Mouse (Mus musculus) myocyte (in vitro differentiated cells): ENCODE measurements around the gene Kank1. TPM values are rescaled to one million over a fixed set of nuclear protein-coding genes. Genes with fewer than 3 reads are reported as not detected.

Experiments
- H3K27me3 ChIP-seq: one replicate; pipeline ENCODE4 v1.6.1; 2011; ENCODE audit not compliant: control insufficient read depth, insufficient read depth, insufficient read length
- H3K36me3 ChIP-seq: one replicate; pipeline ENCODE4 v1.6.1; 2011; ENCODE audit not compliant: control insufficient read depth, insufficient read depth
- H3K4me2 ChIP-seq: one replicate; pipeline ENCODE4 v1.6.1; 2011; ENCODE audit warnings: low read depth, control low read depth
- H3K4me3 ChIP-seq: one replicate; pipeline ENCODE4 v1.5.1; 2011; ENCODE audit warnings: mild to moderate bottlenecking, control low read depth, moderate library complexity
- H3K79me2 ChIP-seq: one replicate; pipeline ENCODE4 v1.6.1; 2011; ENCODE audit not compliant: control insufficient read depth, insufficient read depth
- H3ac ChIP-seq: one replicate; pipeline ENCODE4 v1.6.1; 2011; ENCODE audit not compliant: control insufficient read depth, insufficient read length
- CEBPB ChIP-seq: IDR thresholded peaks from 2 replicates; pipeline ENCODE4 v1.6.1; 2011; ENCODE audit warnings: mild to moderate bottlenecking, moderate library complexity; ENCODE audit not compliant: poor library complexity, insufficient read depth, severe bottlenecking
- E2F4 ChIP-seq: IDR thresholded peaks from one replicate; pipeline ENCODE4 v1.6.1; 2011; ENCODE audit warnings: mild to moderate bottlenecking, control low read depth, moderate library complexity; ENCODE audit not compliant: insufficient read depth
- MAX ChIP-seq: IDR thresholded peaks from one replicate; pipeline ENCODE4 v1.6.1; 2011; ENCODE audit warnings: low read depth, mild to moderate bottlenecking, control low read depth
- MYOD1 ChIP-seq, 3 experiments: IDR thresholded peaks; one replicate each; pipeline ENCODE4 v1.6.1; 2011; ENCODE audit warnings: control low read depth in 2 of 3, low read depth in 2 of 3, mild to moderate bottlenecking in 2 of 3, moderate library complexity in 1 of 3; ENCODE audit not compliant: insufficient read length in 2 of 3, control insufficient read depth in 1 of 3
- MYOG ChIP-seq, 3 experiments: IDR thresholded peaks; one replicate each; pipeline ENCODE4 v1.6.1; 2011; ENCODE audit warnings: control low read depth in 2 of 3, low read depth in 2 of 3, mild to moderate bottlenecking in 2 of 3; ENCODE audit not compliant: insufficient read length in 2 of 3, control insufficient read depth in 1 of 3, insufficient read depth in 1 of 3
- POLR2A ChIP-seq: IDR thresholded peaks from one replicate; pipeline ENCODE4 v1.6.1; 2011; ENCODE audit warnings: low read depth, mild to moderate bottlenecking, control low read depth, moderate library complexity; ENCODE audit not compliant: insufficient read length
- POLR2AphosphoS2 ChIP-seq: IDR thresholded peaks from one replicate; pipeline ENCODE4 v1.6.1; 2011; ENCODE audit warnings: low read depth, control low read depth; ENCODE audit not compliant: insufficient read length
- REST ChIP-seq: IDR thresholded peaks from one replicate; pipeline ENCODE4 v1.6.1; 2011; ENCODE audit warnings: mild to moderate bottlenecking, control low read depth, moderate library complexity; ENCODE audit not compliant: insufficient read depth, insufficient read length
- SRF ChIP-seq: IDR thresholded peaks from one replicate; pipeline ENCODE4 v1.6.1; 2011; ENCODE audit warnings: low read depth; ENCODE audit not compliant: control insufficient read depth, insufficient read length
- TCF12 ChIP-seq: IDR thresholded peaks from one replicate; pipeline ENCODE4 v1.6.1; 2011; ENCODE audit warnings: mild to moderate bottlenecking, control low read depth; ENCODE audit not compliant: poor library complexity, insufficient read depth, severe bottlenecking
- TCF3 ChIP-seq: IDR thresholded peaks from one replicate; pipeline ENCODE4 v1.6.1; 2011; ENCODE audit warnings: low read depth, control low read depth; ENCODE audit not compliant: insufficient read length
- USF1 ChIP-seq: IDR thresholded peaks from one replicate; pipeline ENCODE4 v1.6.1; 2011; ENCODE audit warnings: low read depth, mild to moderate bottlenecking, control low read depth, moderate library complexity
- polyA plus RNA-seq: library from polyadenylated mRNA; unstranded; fragments of >200 nt; fragmentation: generic; extraction: Trizol; gene quantifications from one replicate; pipeline ENCODE4 v1.2.1, GENCODE M21; 2012; ENCODE audit warnings: missing spikeins

Kank1 gene
- polyA plus RNA-seq, 1 experiment, result 4.3 TPM

DNA sequence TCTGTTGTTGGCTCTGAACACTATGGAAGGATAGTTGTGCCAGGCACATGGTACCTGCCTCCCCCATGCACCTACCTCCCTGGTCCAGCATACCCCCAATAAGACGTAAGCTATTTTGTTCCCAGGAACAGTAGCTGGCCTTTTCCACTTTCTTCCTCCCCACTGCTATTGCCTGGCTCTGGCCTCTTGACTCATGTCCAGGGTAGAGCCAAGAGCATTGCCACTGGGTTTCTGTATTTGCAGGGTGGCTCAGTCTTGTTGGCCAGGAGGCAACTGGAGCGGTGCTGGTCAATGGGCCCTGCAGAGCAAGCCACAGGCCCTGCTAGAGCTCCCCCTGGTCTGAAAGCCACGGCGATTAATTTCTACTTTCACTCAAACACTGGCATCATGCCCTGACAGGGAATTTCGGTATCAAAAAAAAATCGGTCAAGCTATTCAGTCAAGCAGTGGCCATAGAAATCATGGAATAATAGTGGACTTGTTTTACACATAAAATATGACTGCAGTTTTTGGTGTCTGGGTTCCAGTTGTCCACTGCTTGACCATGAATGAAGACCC, 160.0 kb downstream of the Kank1 start:
- no peaks in the 10 kb centered on the region for H3K79me2 ChIP-seq
- no peak overlapping the region for H3K4me2 ChIP-seq
- H3K36me3 ChIP-seq, result no peaks in the 10 kb centered on the region
- H3ac ChIP-seq, result no peak overlapping the region
- H3K4me3 ChIP-seq, result no peak overlapping the region
- H3K27me3 ChIP-seq, result no peaks in the 10 kb centered on the region
- TF ChIP-seq REST, result no peak
- TF ChIP-seq POLR2AphosphoS2, result no peak
- TF ChIP-seq SRF, result no peak
- TF ChIP-seq TCF12, result no peak

DNA sequence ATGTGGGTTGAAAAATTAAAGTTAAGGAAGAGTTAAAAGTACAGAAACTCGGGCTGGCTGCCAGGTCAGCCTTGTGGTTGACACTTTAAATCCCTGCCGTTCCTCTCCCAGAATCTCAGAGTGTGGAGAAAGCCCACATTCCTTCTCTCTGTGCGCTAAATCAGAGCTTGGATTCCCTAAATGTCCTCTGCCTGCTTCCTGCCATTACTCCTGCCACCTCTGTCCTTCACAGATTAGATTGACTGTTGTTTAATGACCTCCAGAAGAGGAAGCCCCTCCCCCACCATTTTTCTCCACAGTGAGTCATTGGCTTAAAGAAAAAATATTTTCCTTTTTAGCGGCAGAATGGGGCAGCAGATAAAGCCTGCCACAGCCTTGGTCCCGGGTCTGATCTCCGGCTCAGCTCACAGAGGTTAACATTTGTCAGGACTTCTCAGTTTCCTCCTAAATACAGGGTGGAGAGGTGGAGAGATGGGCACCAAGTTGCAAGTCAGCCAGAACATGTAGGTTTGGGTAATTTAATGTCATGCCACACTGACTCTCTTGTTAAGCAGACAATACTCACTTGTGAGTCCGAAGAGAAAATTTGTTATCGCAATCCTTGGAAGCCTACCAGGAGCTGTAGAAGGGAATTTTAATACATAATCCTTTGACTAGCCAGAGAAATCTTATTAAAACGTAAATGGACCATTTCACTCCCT, 162.9 kb downstream of the Kank1 start:
- Histone ChIP-seq H3K4me2 (peak overlapping the region; percentile 69), H3K36me3 (no peaks in the 10 kb centered on the region), H3K79me2 (no peaks in the 10 kb centered on the region), H3K4me3 (no peak overlapping the region), H3ac (no peak overlapping the region), H3K27me3 (no peaks in the 10 kb centered on the region)
- TF ChIP-seq SRF (no peak), MAX (no peak), POLR2A (no peak), TCF12 (no peak)

- Histone ChIP-seq H3K4me2 (peak overlapping the region; percentile 69), H3K4me3 (no peak overlapping the region), H3ac (no peak overlapping the region), H3K79me2 (no peaks in the 10 kb centered on the region), H3K36me3 (no peaks in the 10 kb centered on the region), H3K27me3 (no peaks in the 10 kb centered on the region)
- TF ChIP-seq MYOD1 (IDR thresholded peaks at IDR 0.05; ENCODE audit: control insufficient read depth in 1 of 3, insufficient read length in 2 of 3, low read depth in 2 of 3) (no peak), REST (no peak), USF1 (no peak), SRF (no peak), E2F4 (no peak), POLR2A (no peak), TCF12 (no peak), CEBPB (no peak), MYOG (IDR thresholded peaks at IDR 0.05; ENCODE audit: control insufficient read depth in 1 of 3, insufficient read depth in 1 of 3, insufficient read length in 2 of 3, low read depth in 2 of 3) (no peak), TCF3 (no peak), POLR2AphosphoS2 (no peak), MAX (no peak)
These were observed 163.6 kb downstream of the Kank1 start for GRCm38 (mm10) chr19:25400212-25400913.

DNA sequence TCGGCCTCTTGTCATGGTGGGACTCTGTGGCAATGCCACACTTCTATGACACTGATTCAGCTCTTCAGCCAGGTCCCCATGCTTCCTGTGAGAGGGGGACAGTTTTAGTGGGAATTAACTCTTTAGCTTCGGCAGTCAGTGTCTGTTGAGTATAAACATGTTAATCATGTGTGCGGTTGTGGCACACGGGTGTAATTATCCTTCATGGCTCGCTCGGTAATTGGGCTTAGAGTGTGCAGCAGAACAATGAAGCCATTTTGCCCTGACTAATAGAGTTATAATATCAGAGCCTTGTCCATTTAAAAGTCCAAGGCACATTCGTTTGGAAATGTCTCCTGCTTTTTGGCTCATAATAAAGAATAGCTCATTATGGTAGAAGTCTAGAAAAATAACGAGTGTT, 164.7 kb downstream of the Kank1 start:
- no peak for TF ChIP-seq USF1
- no peak for TF ChIP-seq CEBPB
- TF ChIP-seq TCF3, result no peak
- TF ChIP-seq E2F4, result no peak
- no peak for TF ChIP-seq MYOD1 (IDR thresholded peaks at IDR 0.05; ENCODE audit: control insufficient read depth in 1 of 3, insufficient read length in 2 of 3, low read depth in 2 of 3)
- no peak for TF ChIP-seq TCF12
- no peak for TF ChIP-seq MYOG (IDR thresholded peaks at IDR 0.05; ENCODE audit: control insufficient read depth in 1 of 3, insufficient read depth in 1 of 3, insufficient read length in 2 of 3, low read depth in 2 of 3)
- no peak for TF ChIP-seq SRF
- no peak for TF ChIP-seq POLR2AphosphoS2
- no peak for TF ChIP-seq REST
- no peak for TF ChIP-seq POLR2A
- TF ChIP-seq MAX, result no peak
- no peak overlapping the region for H3ac ChIP-seq
- H3K4me3 ChIP-seq, result no peak overlapping the region
- H3K27me3 ChIP-seq, result no peaks in the 10 kb centered on the region
- no peak overlapping the region for H3K4me2 ChIP-seq
- no peaks in the 10 kb centered on the region for H3K36me3 ChIP-seq
- no peaks in the 10 kb centered on the region for H3K79me2 ChIP-seq

DNA sequence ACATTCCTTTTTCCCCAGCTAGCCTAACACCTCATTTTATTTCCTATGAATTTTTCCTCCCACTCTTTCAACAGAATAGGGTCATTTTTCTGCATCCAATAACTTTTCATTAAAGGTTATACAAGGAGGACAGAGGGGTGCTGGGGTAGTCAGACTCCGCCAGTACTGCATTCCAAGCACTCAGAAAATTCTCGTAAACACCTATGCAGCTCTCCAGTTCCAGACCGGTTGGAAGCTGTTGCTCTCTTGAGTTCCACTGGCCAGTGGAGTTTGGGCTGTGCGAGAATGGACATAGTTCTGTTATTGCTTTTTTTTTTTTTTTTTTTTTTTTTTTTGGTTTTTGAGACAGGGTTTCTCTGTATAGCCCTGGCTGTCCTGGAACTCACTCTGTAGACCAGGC, 167.4 kb downstream of the Kank1 start:
- Histone ChIP-seq H3K27me3 (no peaks in the 10 kb centered on the region), H3ac (no peak overlapping the region), H3K4me3 (no peak overlapping the region), H3K4me2 (no peak overlapping the region), H3K79me2 (no peaks in the 10 kb centered on the region), H3K36me3 (no peaks in the 10 kb centered on the region)
- TF ChIP-seq USF1, result no peak
